Mouse (Mus musculus) 3T3-L1 (cell line): ENCODE data around the gene Krt20.
A peak's percentile ranks its signal among the peaks of the same experiment; 100 is the strongest.

Source experiments
- DNase-seq: peaks from one replicate; pipeline ENCODE4 v3.0.0-alpha.2; 2015; ENCODE audit warnings: low read depth, low spot score

Gene Krt20

GRCm38 (mm10) chr11:99413247-99413646, 24.7 kb downstream of the Krt20 start:
- peak; percentile 74 for DNase-seq

GRCm38 (mm10) chr11:99406186-99406585, 31.8 kb downstream of the Krt20 start:
- DNase-seq: no peak

DNA sequence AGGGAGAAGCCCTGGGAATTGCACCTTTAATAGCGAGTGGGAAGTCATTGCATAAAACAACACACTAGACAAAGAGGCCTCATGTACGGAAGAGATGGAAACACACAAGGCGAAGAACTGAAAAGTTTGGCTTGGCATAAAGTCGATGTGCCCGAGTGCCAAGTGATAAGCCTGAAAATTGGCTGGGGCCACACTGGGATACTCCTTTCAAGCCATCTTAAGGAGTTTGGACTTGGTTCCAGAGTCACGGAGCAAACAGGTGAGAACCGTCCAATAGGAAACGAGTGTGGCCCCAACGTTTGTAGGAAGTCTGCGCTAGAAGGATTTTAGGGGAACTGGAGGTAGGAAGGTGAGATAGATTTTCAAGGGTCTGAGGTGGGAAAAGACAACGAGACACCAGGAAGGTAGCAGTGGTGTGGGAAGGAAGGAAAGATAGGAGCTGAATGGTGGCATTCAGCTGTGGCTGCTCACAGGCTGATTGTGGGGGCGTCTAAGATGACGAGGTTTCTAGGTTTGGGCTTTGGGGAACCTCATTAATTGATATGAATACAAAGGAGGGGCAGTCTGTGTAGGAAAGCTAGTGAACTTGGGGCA, 37.9 kb downstream of the Krt20 start:
- DNase-seq: no peak

GRCm38 (mm10) chr11:99398832-99399231, 39.1 kb downstream of the Krt20 start:
- no peak for DNase-seq

DNA sequence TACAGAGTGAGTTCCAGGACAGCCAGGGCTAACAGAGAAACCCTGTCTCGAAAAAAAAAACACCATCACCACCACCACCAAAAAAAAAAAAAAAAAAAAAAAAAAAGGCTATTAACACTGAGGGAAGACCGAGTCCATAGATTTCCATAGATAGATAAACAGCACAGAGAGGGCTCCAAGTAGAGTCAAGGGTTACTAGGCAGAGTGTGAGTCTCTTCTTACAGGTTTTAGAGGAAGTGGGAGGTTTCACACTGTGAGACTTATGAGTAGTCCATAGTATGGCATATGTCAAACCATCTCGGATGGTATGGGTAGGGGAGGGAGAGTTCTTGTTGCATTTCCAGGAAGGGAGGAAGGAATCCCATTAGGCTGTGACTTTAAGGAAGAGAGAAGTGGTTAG, 39.9 kb downstream of the Krt20 start:
- no peak for DNase-seq

GRCm38 (mm10) chr11:99396661-99397060, 41.3 kb downstream of the Krt20 start:
- no peak for DNase-seq

DNA sequence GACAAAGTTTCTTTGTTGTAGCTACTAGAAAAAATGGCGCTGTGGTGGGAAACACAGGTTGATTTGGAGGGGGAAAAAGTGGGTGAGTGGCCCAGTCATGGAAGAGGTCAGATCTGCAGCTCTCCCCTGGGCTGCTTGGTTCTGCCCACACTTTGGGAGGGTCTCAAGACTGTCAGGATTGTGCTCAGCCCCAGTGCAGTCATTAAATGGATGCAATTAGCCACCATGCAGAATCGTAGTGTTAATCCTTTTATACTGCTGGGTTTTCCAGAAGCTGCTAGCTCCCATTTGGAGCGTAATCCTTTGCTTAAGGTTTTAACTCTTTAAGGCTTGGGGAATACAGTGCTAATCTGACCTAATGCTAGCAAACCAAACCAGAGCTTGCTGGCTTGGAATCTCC, 41.9 kb downstream of the Krt20 start:
- DNase-seq: no peak

- DNase-seq: no peak
Measured at GRCm38 (mm10) chr11:99392492-99392891, 45.5 kb downstream of the Krt20 start.

DNA sequence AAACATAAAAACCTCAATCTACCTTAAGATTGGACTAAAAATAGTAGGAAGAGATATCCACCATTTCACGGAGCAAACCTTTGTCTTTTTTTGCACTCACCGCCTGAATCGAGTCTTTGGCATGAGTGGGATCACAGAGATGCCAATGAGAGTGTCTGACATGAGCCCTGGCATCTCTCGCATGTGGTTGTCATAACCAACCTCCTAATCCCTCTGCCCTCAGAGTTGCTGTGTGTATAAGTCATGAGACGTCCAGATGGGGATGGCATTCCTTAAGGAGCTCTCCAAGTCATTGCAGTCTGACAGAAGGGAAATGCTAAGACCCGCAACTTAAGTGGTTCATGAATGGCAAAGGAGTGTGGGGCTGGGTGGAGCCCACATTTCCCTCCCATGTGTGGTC, 46.6 kb downstream of the Krt20 start:
- DNase-seq: no peak

DNA sequence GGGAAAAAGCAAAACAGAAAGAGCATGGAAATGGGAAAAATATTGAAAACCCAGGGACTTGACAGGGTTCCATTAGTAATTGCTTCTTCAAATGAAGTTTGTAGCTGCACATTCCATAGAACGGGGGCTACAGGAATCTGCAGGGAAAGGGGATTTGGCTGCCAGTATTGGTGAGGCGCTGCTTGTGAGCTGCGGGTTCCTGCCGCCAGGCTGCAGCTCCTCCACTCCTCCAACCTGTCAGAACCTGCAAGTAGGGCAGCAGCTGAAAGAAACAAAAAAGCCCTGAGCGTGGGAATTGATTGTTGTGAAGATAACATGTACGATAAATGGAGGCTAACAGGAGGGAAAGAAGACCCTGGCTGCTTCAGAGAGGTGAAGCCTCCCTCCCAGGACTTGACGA, 47.1 kb downstream of the Krt20 start:
- no peak for DNase-seq

DNA sequence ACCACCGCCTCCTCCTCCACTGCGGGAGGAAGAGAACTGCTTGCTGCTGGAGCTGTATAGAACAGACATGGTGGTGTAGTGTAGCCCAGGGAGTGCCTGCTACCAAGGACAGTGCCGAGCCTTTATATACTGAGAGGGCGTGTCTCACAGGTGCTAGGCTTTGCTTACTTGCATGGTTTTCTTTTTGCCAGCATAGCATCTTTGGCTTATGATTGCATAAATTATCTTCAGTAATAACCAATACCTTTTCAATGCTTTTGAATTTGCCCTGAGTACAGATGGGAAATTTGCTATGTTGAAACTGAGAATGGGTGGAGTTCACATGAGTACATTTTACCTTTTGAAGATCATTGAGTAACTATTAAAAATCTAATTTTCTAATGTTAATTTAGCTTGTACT, 48.7 kb downstream of the Krt20 start, which contains the start of gene Krt10:
TSS of gene Krt10 (minus strand) at position 101 of the 400 bp plus-strand sequence.
- no peak for DNase-seq

DNA sequence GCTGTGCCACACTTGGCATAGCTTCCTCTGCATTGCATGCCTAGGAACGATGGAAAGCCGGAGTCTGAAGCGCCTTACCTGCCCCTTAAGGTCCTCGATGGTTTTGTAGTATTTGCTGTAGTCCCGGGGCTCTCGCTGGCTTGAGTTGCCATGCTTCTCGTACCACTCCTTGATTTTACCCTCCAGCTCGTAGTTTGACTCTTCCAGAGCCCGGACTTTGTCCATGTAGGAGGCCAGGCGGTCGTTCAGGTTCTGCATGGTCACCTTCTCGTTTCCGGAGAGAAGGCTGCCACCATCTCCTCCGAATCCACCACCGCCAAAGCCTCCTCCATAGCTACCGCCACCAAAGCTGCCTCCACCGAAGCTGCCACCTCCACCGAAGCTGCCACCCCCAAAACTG, 49.3 kb downstream of the Krt20 start:
- DNase-seq: no peak

DNA sequence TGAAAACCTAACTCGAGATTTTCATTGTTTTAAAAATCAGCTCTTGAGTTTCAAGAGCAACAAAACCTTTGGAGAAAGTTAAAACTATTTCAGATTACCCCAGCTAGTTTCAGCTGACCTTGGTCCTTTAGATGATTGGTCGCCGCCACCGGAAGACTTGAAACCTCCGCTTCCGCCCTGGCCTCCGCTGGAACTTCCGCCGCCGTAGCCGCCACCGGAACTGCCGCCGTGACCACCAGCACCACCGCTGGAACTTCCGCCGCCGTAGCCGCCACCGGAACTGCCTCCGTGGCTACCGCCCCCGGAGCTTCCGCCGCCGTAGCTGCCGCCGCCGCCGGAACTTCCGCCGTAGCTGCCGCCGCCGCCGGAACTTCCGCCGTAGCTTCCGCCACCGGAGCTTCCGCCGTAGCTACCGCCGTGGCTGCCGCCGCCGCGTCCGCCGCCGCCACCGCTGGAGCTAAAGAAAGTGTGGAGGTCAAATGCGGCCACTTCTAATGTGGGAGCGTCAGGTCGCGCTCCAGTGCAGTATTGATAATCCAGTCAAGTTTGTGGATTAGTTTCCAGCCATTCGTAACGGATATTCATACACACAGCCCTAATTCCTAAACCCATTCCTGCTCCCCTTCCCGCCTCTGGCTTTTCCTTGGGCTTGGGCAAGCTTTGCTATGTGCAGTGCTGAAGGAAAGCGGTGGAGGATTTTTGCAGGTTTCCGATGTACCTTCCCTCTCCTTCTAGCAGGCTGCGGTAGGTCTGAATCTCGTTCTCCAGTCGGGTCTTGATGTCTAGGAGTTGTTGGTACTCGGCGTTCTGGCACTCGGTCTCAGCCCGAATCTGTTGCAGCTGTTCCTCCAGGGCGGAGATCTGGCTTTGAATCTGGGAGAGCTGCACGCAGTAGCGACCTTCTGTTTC, 51.9 kb downstream of the Krt20 start:
- DNase-seq: peak; percentile 87

- DNase-seq: peak; percentile 86
Measured at GRCm38 (mm10) chr11:99379568-99379967, 58.4 kb downstream of the Krt20 start.
